Mouse (Mus musculus) kidney, postnatal 0 days (tissue): Measurements from ENCODE around the gene Ssh1. TPM values are rescaled to one million over a fixed set of nuclear protein-coding genes. Genes with fewer than 3 reads are reported as not detected.

Source experiments
- ATAC-seq: fragments of 200-750 bp; cut with Nextera tagmentation; replicated peaks from 2 replicates; pipeline ENCODE4 v1.8.0; 2017; ENCODE audit warnings: low read depth, moderate number of reproducible peaks, moderate TSS enrichment, moderate library complexity; ENCODE audit not compliant: low FRiP score
- DNase-seq: peaks from one replicate; pipeline ENCODE4 v3.0.0-alpha.2; 2016; ENCODE audit warnings: low spot score
- H3K27ac ChIP-seq: fragments of 300-500 bp; sonication (generic); 2 replicates; pipeline ENCODE4 v1.5.1; 2014; ENCODE audit warnings: mild to moderate bottlenecking
- H3K27me3 ChIP-seq: fragments of 300-500 bp; sonication (generic); 2 replicates; pipeline ENCODE4 v1.6.1; 2014; ENCODE audit warnings: low read length, mixed read lengths; ENCODE audit not compliant: insufficient read depth
- H3K36me3 ChIP-seq: fragments of 300-500 bp; sonication (generic); 2 replicates; pipeline ENCODE4 v1.6.1; 2014; ENCODE audit warnings: low read length, mixed read lengths; ENCODE audit not compliant: insufficient read depth
- H3K4me1 ChIP-seq: fragments of 300-500 bp; sonication (generic); replicated peaks from 2 replicates; pipeline ENCODE4 v1.6.1; 2014; ENCODE audit warnings: antibody characterized with exemption, low read length, mixed read lengths; ENCODE audit not compliant: insufficient read depth
- H3K4me2 ChIP-seq: fragments of 300-500 bp; sonication (generic); 2 replicates; pipeline ENCODE4 v1.6.1; 2014; ENCODE audit warnings: mild to moderate bottlenecking, low read length, moderate library complexity, mixed read lengths
- H3K4me3 ChIP-seq: fragments of 300-500 bp; sonication (generic); replicated peaks from 2 replicates; pipeline ENCODE4 v1.5.1; 2014; ENCODE audit warnings: low read depth, low read length
- H3K9ac ChIP-seq: fragments of 300-500 bp; sonication (generic); 2 replicates; pipeline ENCODE4 v1.6.1; 2014; ENCODE audit warnings: low read depth, low read length
- H3K9me3 ChIP-seq: fragments of 300-500 bp; sonication (generic); replicated peaks from 2 replicates; pipeline ENCODE4 v1.6.1; 2016; ENCODE audit warnings: low read length, inconsistent platforms, mixed read lengths
- CTCF ChIP-seq: IDR thresholded peaks from 2 replicates; pipeline ENCODE4 v1.5.1; 2016; ENCODE audit warnings: antibody characterized with exemption, low read depth, mild to moderate bottlenecking, moderate library complexity
- WGBS: fragments of 180-500 bp; shearing (Covaris S2); extraction: QIAGEN DNeasy Blood & Tissue Kit; methylation state at CpG from one replicate; pipeline ENCODE4 v1.1.7; 2014; 5-methylcytosine and 5-hydroxymethylcytosine counted together
- polyA plus RNA-seq: library from polyadenylated mRNA; unstranded; fragments of >200 nt; fragmentation: Nextera tagmentation; extraction: Ambion mirVana; gene quantifications from 2 replicates; pipeline ENCODE4 v1.2.1, GENCODE M21; 2015

Gene Ssh1
- polyA plus RNA-seq, 1 experiment from 2014 or later, result 10.0 TPM

DNA sequence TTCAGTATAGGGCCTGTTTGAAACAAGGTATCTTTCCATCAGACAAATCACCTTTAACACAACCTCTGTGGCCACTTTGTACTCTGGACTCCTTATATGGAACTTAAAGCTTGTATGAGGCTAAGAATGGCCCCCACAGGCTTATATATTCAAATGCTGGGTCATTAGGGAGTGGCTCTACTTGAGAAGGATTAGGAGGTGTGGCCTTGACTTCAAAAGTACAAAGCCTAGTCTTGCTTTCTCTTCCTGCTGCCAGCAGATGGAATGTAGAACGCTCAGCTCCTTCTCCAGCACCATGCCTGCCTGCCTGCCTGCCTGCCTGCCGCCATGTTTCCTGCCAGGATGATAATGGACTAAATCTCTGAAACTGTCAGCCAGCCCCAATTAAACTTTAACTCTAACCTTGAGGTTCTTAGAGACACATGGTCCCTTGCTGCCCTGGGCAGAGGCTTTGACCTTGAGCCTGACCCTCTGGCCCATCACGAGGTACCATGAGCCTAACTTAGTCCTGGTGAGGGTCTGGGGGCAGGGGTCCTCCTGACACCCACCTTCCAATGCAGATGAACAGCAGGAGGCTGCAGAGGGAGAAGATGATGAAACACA is 38.6 kb upstream of the Ssh1 start:
- 82% methylated on average over 3 of the region's 3 CpGs for WGBS
- ATAC-seq (no peak), DNase-seq (no peak)
- Histone ChIP-seq H3K27me3 (no peaks in the 10 kb centered on the region), H3K9me3 (no peaks in the 10 kb centered on the region), H3K36me3 (no peaks in the 10 kb centered on the region), H3K4me3 (no peak overlapping the region), H3K4me2 (no peak overlapping the region), H3K27ac (no peak overlapping the region), H3K4me1 (no peaks in the 10 kb centered on the region), H3K9ac (no peak overlapping the region)
- no peak for TF ChIP-seq CTCF

DNA sequence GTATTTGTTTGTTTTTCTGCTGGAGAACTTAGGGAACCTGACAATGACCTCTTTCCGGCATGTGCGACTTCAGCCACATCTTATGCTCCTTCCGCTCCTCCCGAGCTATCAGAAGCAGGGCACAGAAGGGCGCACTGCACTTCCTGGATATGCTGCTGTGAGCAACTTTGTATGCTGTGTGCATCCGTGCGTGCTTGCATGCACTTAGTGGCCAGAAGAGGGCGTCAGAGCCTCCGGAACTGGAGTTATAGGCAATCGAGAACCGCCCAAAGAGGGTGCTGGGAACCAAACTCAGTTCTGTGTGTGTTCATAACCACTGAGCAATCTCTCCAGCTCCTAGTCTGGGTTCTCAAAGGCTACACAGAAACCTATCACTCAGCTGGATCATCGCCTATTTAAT is 37.0 kb upstream of the Ssh1 start:
- 92% methylated on average over 12 of the region's 12 CpGs for WGBS
- ATAC-seq (no peak), DNase-seq (no peak)
- Histone ChIP-seq H3K4me1 (no peaks in the 10 kb centered on the region), H3K4me3 (no peak overlapping the region), H3K36me3 (no peaks in the 10 kb centered on the region), H3K27ac (no peak overlapping the region), H3K4me2 (no peak overlapping the region), H3K9ac (no peak overlapping the region), H3K27me3 (no peaks in the 10 kb centered on the region), H3K9me3 (no peaks in the 10 kb centered on the region)
- TF ChIP-seq CTCF, result peak; percentile 28; the same call in 1 of the 2 replicates

DNA sequence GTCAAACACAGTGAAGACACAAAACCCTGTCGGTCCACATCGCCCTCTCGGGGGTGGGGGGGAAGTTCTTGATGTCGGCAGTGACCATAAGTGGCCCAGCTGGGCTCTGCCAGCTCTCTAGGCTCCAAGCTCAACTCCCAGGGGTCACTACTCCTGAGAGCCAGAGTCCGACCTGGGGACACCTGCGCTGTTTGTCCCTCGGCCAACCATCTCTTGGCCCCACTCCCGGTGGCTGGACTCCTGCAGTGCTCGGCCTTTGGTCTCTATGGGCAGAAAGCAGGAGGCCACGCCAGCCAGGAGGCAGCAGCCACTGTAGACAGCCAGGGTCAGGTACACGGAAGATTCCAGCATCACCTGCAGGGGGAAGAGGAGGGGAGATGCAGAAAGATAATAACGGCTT is 34.4 kb upstream of the Ssh1 start:
- WGBS, result 84% methylated on average over 12 of the region's 12 CpGs
- Histone ChIP-seq H3K4me2 (no peak overlapping the region), H3K27me3 (no peaks in the 10 kb centered on the region), H3K27ac (no peak overlapping the region), H3K4me3 (no peak overlapping the region), H3K9ac (no peak overlapping the region), H3K9me3 (no peaks in the 10 kb centered on the region), H3K36me3 (no peaks in the 10 kb centered on the region), H3K4me1 (no peaks in the 10 kb centered on the region)
- TF ChIP-seq CTCF, result no peak
- ATAC-seq (peak; percentile 34; the same call in 1 of the 2 replicates), DNase-seq (no peak)

DNA sequence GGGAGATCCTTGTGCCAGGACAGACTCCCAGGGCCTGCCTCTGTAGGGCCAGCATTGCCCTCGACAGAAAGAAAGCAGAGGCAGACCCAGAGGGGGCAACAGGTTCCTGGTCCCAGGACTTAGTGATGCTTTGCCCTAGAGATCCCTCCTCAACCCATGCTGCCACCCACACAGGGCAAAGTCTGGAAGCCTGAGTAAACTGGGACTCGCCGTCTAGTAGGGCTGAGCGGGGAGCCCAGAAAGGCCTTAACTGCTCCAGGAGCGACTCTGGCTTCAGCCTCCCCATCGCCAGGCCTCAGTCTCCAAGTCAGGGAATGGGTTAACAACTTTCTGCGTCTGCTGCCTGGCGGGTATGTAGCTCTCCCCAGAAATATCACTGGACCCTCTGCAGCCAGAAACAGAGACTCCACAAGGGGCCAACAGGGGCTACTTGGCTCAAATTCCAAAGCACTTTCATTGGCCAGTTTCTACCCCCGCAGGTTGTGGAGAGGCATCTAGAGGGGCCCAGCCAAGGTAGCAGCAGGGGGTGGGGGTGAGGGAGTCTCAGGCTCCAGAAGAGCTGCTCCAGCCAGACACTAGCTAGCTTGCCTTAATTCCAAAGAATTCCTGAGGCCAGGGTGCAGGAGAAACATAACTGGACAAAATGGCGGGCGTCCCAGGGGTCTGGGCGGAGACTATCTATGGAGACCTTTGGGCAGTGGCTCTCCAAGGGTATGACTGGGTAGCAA is 33.7 kb upstream of the Ssh1 start:
- DNase-seq, result no peak
- no peak overlapping the region for H3K27ac ChIP-seq
- WGBS, result 85% methylated on average over 12 of the region's 12 CpGs
- no peaks in the 10 kb centered on the region for H3K27me3 ChIP-seq
- H3K4me1 ChIP-seq, result no peaks in the 10 kb centered on the region
- no peak overlapping the region for H3K4me2 ChIP-seq
- no peaks in the 10 kb centered on the region for H3K9me3 ChIP-seq
- no peak overlapping the region for H3K9ac ChIP-seq
- TF ChIP-seq CTCF, result no peak
- no peak for ATAC-seq
- H3K36me3 ChIP-seq, result no peaks in the 10 kb centered on the region
- no peak overlapping the region for H3K4me3 ChIP-seq

DNA sequence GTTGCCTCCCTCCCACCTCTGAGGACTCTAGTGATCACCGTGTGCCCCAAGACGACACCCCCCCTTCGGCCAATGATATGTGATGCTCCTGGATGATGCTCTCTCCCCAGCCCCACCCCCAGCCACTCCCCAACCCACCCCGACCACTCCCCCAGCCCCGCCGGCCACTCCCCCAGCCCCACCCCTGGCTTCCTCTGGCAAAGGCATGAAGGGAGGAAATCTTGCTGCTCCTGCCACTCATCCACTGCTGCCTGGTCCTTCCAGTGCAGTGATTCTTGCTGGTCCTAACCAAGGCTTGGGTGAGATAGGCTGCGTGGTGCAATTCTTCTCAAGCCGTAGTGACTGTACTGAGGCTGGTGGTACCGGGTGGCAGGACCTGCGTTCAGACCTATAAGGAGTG is 31.2 kb upstream of the Ssh1 start:
- no peaks in the 10 kb centered on the region for H3K36me3 ChIP-seq
- 0 out of 2 replicates have a peak, but pooled peaks have one; percentile 26 for ATAC-seq
- H3K4me2 ChIP-seq, result no peak overlapping the region
- no peak overlapping the region for H3K9ac ChIP-seq
- no peak overlapping the region for H3K27ac ChIP-seq
- no peak overlapping the region for H3K4me3 ChIP-seq
- 7% methylated on average over 10 of the region's 10 CpGs for WGBS
- peak; percentile 44 for DNase-seq
- H3K4me1 ChIP-seq, result no peaks in the 10 kb centered on the region
- no peaks in the 10 kb centered on the region for H3K27me3 ChIP-seq
- no peaks in the 10 kb centered on the region for H3K9me3 ChIP-seq
- TF ChIP-seq CTCF, result no peak

DNA sequence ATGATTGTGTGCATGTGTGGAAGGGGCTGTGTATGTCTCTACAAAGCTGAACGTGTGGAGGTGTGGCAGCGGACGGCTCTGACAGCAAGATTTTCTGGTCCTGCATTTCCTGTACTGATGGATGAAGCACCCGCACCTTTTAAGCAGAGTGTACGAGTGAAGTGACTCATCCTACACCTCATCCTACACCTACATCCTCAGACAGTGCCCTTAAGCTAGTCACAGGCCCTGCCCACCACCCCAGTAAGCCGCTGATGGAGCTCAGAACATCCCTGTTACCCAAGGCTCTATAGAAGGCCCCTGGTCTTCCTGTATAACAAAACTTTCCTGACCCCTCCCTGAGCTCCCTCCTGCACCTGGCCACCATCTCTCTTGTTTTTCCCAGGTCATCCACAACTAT is 30.7 kb upstream of the Ssh1 start:
- ATAC-seq (no peak), DNase-seq (no peak)
- H3K4me2 ChIP-seq, result no peak overlapping the region
- no peaks in the 10 kb centered on the region for H3K9me3 ChIP-seq
- H3K27ac ChIP-seq, result no peak overlapping the region
- H3K9ac ChIP-seq, result no peak overlapping the region
- TF ChIP-seq CTCF, result no peak
- H3K27me3 ChIP-seq, result no peaks in the 10 kb centered on the region
- H3K36me3 ChIP-seq, result no peaks in the 10 kb centered on the region
- H3K4me3 ChIP-seq, result no peak overlapping the region
- 57% methylated on average over 6 of the region's 6 CpGs for WGBS
- H3K4me1 ChIP-seq, result no peaks in the 10 kb centered on the region

DNA sequence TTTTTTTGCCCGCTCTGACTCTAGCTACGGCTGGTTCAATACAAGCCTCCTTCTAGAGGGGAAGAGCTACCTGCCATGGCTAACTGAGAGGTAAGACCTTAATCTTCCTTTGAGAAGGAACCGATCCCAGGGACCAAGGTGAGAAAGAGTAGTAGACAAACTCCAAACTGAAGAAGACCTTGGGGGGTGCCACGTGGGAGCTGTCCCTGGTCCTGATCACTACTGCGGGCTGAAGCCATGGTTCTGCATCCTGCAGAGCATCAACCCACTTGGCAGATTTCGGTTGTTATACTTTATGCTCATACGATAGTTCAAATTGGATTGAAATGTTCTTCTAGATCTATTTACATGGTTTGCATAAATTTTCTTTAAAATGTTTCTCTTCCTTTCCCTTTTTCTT is 21.4 kb upstream of the Ssh1 start:
- Histone ChIP-seq H3K4me1 (no peaks in the 10 kb centered on the region), H3K9me3 (no peaks in the 10 kb centered on the region), H3K9ac (no peak overlapping the region), H3K4me3 (no peak overlapping the region), H3K27ac (no peak overlapping the region), H3K27me3 (no peaks in the 10 kb centered on the region), H3K36me3 (no peaks in the 10 kb centered on the region), H3K4me2 (no peak overlapping the region)
- WGBS, result 71% methylated on average over 7 of the region's 7 CpGs
- ATAC-seq (no peak), DNase-seq (no peak)
- TF ChIP-seq CTCF, result no peak
